Mouse (Mus musculus) embryo, embryonic 11 days (tissue): ENCODE results near the gene Cxxc4.

ENCODE experiments used
- DNase-seq: peaks from one replicate; pipeline ENCODE4 v3.0.0-alpha.2; 2015

The Cxxc4 gene

GRCm38 (mm10) chr3:134254221-134254620 lies 17.9 kb downstream of the Cxxc4 start:
- DNase-seq = no peak

- no peak for DNase-seq
Measured at GRCm38 (mm10) chr3:134258715-134259114, 22.4 kb downstream of the Cxxc4 start.

GRCm38 (mm10) chr3:134259300-134259699 lies 23.0 kb downstream of the Cxxc4 start:
- DNase-seq = peak; percentile 55

- DNase-seq = no peak
Measured at GRCm38 (mm10) chr3:134279655-134280054, 43.4 kb downstream of the Cxxc4 start.

- peak; percentile 25 for DNase-seq
Measured at GRCm38 (mm10) chr3:134281527-134282370, 45.5 kb downstream of the Cxxc4 start.

GRCm38 (mm10) chr3:134295217-134295616 lies 58.9 kb downstream of the Cxxc4 start:
- no peak for DNase-seq

- DNase-seq = peak; percentile 81
Measured at GRCm38 (mm10) chr3:134302681-134303491, 66.6 kb downstream of the Cxxc4 start.

GRCm38 (mm10) chr3:134303492-134303808 lies 67.2 kb downstream of the Cxxc4 start:
- peak; percentile 43 for DNase-seq

- DNase-seq = peak; percentile 62
Measured at GRCm38 (mm10) chr3:134306507-134306906, 70.2 kb downstream of the Cxxc4 start.

GRCm38 (mm10) chr3:134307801-134308200 lies 71.5 kb downstream of the Cxxc4 start:
- DNase-seq = no peak
